Mouse (Mus musculus): ENCODE results near the gene Whamm.

Gene Whamm

DNA sequence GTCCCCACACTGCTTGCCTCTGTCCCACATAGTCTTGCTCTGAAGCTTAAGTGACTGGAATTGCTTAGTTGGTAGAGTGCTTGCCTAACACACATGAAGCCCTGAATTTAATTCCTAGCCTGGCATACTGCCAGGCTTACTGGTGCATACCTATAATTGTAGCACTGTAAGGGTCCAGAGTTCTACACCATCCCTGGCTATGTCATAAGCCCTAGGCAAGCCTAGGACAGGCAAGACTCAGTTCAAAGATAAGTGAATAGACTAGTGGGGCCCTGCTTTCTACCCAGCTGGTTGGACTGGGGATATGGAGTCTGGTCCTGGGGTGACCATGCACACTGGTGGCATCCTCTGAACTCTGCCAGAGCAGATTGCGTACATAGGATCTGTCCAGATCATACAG is 26.6 kb downstream of the Whamm start:
- DNase-seq (ENCODE audit: low read depth) = no peak

DNA sequence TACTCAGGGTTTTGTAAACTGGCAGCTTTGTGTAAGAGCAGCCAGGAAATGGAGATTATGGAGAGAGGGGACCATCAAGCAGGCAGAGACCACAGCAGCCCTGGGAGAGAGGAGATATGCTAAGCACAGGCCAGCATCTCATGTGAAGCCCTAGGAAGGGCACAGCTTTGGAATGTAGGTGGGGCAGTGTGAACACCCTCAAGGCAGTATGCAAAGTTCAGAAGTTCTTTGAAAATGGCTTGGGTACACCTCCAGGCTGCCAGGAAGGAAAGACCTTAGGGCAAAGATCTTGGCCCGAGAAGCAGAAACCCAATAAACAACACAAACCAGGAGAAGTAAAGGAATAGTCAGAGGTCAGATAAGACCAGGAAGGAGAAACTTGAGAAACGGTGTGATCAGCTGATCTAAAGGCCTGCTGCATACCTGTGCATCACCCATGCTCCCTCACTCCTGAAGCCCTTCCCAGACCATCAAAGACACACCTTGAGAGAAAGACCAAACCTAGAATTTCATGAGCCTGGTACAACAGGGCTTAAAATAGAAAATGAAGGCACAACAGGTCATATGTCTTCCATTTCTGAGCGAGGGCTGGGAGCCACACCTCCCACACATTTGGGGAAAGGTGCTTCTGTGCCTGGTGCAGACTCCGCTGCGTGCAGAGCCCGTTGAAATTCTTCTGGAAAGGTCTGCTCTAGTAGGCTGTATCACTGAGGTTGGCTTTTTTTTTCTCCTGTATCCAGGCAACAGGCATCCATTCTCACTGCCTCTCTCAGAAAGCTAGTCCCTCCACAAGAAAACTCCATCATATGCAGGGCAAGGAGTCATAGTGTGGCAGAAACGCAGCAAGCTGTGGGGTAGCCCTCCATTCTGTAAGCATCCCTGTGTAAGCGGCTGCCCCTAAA is 28.6 kb downstream of the Whamm start:
- no peak for DNase-seq (ENCODE audit: low read depth)

DNA sequence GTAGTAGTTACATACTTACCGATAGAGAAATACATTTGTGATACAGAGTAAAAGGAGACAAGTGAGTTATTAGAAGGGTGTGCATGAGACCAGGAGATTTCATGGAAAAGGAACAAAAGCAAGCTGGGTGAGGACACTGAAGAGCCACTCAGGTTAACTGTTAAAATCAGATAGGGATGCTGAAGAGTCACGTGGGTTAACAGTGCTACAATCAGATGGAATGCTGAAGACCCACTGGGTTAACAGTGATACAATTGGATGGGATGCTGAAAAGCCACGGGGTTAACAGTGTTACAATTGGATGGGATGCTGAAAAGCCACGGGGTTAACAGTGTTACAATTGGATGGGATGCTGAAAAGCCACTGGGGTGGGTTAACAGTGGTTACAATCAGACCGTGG is 33.9 kb downstream of the Whamm start:
- DNase-seq (ENCODE audit: low read depth) = peak; percentile 49

DNA sequence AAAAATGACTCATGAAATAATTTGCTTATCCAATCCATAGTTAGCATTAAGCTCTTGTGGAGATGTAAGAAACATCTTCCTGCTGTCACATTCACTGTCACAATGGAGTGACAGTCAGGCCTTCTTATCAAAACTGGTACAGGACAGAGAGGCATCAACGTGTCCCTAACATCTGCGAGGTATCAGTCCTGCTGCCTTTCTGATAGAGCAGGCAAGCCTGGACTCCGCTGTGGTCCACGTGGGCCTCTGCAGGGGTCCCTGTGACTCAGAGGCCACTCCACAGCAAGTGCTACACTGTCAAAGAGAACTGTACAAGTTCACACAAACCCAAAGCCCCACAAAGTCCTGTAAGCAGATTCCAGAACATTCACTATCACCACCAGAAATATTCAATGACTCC is 34.4 kb downstream of the Whamm start:
- peak; percentile 74 for DNase-seq (ENCODE audit: low read depth)

DNA sequence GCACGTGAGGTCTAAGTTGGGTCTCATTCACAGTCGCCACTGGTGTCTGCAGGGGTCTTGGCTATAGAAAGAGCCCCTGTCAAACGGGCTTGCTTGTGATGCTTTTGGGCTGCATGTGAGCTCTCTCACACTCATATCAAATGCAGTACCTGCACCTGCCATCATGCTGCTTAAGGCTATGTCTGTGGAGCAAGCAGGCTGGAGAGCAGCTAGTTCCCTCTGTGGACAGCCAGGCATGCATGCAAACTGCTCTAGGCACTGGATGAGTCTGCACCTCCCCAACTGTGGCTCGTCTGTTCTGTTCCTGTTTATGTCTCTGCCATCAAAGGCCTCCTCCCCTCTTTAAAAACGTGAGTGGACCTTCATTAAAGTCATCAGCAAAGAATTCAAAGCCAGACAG is 35.4 kb downstream of the Whamm start:
- no peak for DNase-seq (ENCODE audit: low read depth)

DNA sequence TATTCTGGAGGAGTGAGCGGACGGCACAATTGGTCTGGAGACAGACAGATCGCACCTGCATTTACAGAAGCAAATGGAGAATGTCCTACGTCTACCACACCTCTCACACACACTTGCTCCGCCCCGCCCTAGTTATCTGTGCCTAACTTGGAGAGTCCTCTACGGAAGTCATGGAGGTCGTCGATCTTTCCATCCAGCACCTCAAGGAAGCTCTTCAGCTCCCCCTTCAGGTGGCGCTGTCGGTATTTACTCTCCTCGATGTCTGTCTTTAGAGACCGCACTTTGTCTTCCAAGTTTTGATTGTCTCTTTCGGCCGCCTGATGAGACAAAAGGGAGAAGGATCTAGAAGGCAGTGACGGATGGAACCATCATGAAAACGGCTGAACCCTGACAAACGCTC is 39.1 kb downstream of the Whamm start:
- DNase-seq (ENCODE audit: low read depth) = peak; percentile 78

DNA sequence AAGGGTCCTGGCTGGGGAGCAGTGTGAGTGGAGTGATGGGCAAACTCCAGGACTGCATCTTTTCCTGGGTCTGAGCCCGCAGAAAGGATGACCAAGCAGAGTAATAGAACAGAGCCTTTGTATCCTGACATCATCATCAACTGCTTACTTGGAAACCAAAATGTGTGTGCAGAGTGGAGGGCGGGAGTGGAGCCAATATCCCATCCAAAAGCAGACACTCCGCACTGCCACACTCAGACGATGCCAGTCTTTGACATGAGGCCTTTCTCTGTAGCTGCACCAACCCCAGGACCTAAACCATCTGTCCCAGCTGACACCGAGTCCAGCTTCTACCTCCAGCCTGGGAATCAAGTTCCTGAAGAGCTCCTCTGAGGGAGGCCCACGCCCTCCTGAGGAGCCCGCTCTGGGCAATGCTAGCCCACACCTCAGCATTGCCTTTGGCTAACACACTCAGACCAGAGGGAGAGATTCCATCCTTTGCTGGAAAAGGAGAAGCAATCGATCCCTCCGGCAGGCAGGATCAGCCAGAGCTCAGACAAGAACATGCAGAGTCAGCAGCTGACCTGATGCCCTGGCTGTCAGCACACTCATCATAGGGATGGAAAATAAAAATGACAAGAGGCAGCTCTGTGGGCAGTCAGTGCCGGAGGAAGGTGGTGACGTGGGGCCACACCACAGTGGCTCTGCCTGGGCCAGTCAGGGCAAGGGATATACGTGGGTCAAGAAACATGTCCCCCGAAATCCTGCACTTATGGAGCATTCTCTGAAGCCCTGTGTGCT is 42.0 kb downstream of the Whamm start:
- DNase-seq (ENCODE audit: low read depth) = no peak

DNA sequence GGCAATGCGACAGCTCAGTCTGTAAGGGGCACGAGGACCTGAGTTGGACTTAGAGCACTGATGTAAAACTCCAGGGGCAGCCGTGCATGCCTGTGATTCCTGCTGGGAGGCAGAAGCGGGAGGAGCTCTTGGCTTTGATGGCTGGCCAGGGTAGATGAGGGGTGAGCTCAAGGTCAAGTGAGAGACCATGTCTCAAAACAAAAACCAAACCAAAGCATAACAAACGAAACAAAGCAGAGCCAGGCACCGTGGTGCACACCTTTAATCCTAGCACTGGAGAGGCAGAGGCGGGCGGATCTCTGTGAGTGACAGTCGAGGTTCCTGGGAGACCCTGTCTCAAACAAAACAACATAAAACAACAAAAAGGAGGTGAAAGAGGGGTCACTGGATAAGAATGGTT is 44.0 kb downstream of the Whamm start:
- DNase-seq (ENCODE audit: low read depth) = no peak

DNA sequence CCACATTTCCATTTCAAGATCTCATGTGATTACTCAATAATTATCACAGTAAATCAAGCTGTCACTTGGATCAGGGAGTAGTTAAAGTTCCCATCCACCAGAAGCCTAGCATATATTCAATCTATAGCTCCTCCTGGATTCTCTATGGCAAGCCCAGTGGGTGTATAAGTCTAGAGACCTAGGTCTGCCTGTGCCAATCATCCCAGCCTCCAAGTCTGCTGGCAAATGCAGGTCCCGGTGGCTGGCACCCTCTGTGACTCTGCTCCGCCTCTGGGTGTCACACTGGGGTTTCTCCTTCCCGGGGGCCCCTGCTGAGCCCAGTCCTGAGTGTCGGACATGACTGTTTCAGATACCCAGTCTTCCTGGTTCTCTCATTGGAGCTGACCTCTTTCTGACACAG is 51.7 kb downstream of the Whamm start:
- no peak for DNase-seq (ENCODE audit: low read depth)

DNA sequence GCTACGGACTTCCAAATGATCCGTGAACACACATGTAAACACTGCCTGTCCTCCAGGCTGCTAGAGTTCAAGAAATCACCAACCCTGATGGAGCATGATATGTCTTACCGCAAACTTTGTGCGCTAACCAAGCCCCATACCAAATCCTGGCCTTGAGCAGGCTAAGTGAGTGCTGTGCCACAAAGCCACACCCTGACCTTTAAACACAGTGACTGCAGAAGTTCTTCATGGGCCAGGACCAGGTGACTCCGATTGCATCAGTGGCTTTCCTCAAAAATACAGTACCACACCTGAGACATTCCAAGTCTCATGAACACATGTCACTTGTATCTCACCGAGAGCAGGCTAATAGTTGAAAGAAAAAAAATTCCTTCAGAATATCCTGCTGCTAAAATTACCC is 52.7 kb downstream of the Whamm start:
- DNase-seq (ENCODE audit: low read depth) = no peak

DNA sequence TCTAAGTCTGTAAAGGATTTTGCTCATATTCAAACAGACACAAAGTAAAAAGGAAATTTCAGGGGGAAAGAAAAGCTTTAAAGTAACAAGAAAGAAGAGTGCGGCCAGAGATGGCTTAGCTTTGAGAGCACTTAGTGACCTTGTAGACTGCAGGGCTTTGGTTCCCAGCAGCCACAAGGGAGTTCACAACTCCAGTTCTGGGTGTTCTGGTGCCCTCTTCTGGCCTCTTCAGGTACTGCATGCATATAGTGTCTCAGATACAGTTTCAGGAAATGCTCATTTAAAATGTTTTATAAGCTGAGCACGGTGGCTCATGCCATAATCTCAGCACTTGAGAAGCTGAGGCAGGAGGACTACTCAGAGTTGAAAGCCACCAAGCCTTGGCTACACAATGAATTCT is 55.4 kb downstream of the Whamm start:
- DNase-seq (ENCODE audit: low read depth) = no peak

DNA sequence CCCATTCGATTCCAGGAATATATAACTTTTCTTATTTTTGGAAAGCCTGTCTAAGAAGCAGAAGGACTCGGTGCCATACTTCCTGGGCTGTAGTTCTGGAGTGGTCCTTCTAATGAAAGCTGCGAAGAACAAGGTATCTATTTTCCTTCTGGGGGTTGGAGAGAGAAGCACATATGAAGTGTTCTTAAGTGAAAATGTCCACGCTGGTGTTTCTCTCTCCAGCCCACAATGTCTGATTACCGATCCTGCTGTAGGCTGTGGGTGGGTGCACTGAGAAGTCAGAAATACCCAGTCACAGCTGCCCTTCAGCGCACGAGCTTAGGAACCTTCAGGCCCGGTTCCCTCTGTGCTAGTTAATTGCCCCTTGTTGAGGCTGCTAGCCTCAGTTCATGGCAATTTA is 60.2 kb downstream of the Whamm start:
- DNase-seq (ENCODE audit: low read depth) = no peak

DNA sequence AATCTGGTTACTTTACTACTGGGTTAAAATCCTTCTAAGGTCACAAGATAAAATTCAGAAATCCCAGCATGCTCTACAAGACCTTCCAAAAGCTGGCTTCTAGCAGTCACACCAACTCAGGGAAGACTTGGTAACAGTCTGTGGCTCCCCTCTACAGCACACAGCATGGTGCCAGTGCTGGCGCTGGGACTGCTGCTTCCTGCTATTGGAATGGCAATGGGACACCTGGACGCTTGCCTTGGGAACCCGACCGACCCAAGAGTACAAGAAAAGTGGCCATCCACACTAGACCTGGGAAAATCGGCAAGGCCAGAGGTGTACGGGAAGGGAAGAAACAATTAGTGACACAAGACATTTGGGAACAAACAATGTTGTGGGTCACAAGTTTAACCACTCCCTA is 61.5 kb downstream of the Whamm start:
- DNase-seq (ENCODE audit: low read depth) = no peak

DNA sequence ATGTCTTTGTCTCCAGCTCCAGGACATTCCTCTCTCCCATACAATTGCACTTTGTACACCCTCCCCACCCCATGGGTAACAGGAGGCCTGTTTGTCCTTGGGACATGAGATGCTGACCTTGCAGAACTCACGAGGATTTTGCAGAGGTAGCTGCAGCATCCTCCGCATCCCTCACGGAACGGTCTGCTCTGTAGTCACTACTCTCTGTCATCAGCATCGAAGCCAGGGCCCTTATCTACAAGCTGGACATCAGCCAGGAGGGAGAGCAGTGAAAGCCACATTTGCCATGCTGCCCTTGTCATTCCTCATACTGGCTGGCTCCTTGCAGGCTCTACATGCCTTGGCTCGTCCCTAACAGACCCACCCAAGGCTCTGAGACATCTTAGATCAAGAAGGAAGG is 70.0 kb downstream of the Whamm start:
- no peak for DNase-seq (ENCODE audit: low read depth)

DNA sequence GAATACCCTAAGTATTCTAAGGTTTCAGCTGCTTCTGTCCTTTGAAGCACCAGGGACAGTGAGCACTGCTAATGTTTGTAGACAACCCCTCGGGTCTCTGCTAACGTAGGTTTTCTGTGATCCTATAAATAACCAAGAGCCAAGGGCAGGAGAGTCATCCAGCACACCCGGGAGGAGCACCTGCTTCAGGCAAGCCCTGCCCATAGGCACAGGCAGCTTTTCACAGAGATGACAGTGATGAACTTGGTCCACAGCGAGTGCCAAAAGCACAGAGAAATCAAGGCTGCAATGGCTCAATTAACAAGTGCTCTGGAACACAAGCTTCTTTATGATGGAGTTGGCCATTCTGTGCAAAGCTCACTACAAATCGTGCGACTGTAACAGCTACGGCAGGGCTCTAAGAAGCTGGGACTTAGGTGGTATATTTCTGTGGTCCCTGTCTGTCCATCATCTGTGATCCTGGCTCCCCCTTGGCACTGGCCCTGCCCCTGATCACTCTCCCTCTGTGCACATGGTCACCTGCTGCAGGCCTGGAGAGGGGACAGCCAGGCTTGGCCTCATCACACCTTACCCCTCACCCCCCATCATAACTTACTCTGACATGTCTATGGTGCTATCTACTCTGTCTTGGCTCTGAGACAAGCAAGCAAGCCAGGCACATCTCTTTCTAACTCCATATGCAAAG is 73.6 kb downstream of the Whamm start:
- no peak for DNase-seq (ENCODE audit: low read depth)
